Mouse (Mus musculus) liver, embryonic 15.5 days (tissue): ENCODE results near the gene Gm48552. TPM values are rescaled to one million over a fixed set of nuclear protein-coding genes. Genes with fewer than 3 reads are reported as not detected.

Source experiments
- ATAC-seq: fragments of 200-750 bp; cut with Nextera tagmentation; 2 replicates; pipeline ENCODE4 v1.8.0; 2017; ENCODE audit warnings: moderate number of reproducible peaks, mild to moderate bottlenecking, moderate library complexity; ENCODE audit not compliant: insufficient read depth
- H3K27ac ChIP-seq: fragments of 300-500 bp; sonication (generic); replicated peaks from 2 replicates; pipeline ENCODE4 v1.5.1; 2015; ENCODE audit warnings: mild to moderate bottlenecking, inconsistent platforms
- H3K27me3 ChIP-seq: fragments of 300-500 bp; sonication (generic); 2 replicates; pipeline ENCODE4 v1.6.1; 2015; ENCODE audit warnings: mild to moderate bottlenecking, inconsistent platforms
- H3K36me3 ChIP-seq: fragments of 300-500 bp; sonication (generic); replicated peaks from 2 replicates; pipeline ENCODE4 v1.6.1; 2015; ENCODE audit warnings: moderate library complexity, mild to moderate bottlenecking, inconsistent platforms
- H3K4me1 ChIP-seq: fragments of 300-500 bp; sonication (generic); replicated peaks from 2 replicates; pipeline ENCODE4 v1.6.1; 2015; ENCODE audit warnings: inconsistent platforms
- H3K4me2 ChIP-seq: fragments of 300-500 bp; sonication (generic); 2 replicates; pipeline ENCODE4 v1.6.1; 2015; ENCODE audit warnings: moderate library complexity, mild to moderate bottlenecking, inconsistent platforms
- H3K4me3 ChIP-seq: fragments of 300-500 bp; sonication (generic); replicated peaks from 2 replicates; pipeline ENCODE4 v1.5.1; 2015; ENCODE audit warnings: mild to moderate bottlenecking, inconsistent platforms
- H3K9ac ChIP-seq: fragments of 300-500 bp; sonication (generic); 2 replicates; pipeline ENCODE4 v1.6.1; 2015; ENCODE audit warnings: moderate library complexity, mild to moderate bottlenecking, inconsistent platforms
- H3K9me3 ChIP-seq: fragments of 300-500 bp; sonication (generic); replicated peaks from 2 replicates; pipeline ENCODE4 v1.6.1; 2016; ENCODE audit warnings: inconsistent platforms
- WGBS: fragments of 180-500 bp; shearing (Covaris S2); methylation state at CpG from one replicate; pipeline ENCODE4 v1.1.7; 2015; ENCODE audit warnings: mixed read lengths; ENCODE audit not compliant: insufficient replicate concordance; 5-methylcytosine and 5-hydroxymethylcytosine counted together
- microRNA-seq: library from miRNA; unstranded; fragments of <30 nt; microRNA quantifications from one replicate; pipeline ENCODE4, GENCODE M21; 2016
- polyA plus RNA-seq: library from polyadenylated mRNA; unstranded; fragments of >200 nt; fragmentation: Nextera tagmentation; extraction: Ambion mirVana; gene quantifications from 2 replicates; pipeline ENCODE4 v1.2.1, GENCODE M21; 2015

Gm48552 gene
- polyA plus RNA-seq, 1 experiment from 2014 or later, result not detected

DNA sequence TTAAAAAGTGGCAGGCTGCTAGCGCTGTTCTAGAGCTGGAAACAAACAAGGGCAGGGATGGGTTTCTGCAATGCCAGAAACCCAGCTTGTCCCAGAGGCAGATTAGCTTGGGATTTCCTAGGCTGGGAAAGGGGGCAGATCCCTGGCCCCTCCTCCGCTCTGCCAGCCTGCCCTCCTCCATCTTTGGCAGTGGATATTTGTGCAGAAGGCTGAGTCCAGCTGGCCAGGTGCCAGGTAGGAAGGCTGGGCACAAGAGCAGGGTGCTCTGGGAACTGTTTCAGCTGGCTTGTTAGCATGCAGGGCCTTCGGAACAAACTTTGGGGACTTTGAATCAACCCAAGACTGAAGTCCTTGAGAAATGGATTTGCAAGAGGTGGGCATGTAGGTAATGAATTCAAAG, 46.6 kb downstream of the Gm48552 start:
- ATAC-seq, result no peak
- Histone ChIP-seq H3K4me2 (no peak overlapping the region), H3K9me3 (no peaks in the 10 kb centered on the region), H3K9ac (no peak overlapping the region), H3K27me3 (peaks cover 28% of the 10 kb centered on the region), H3K27ac (no peak overlapping the region), H3K36me3 (no peaks in the 10 kb centered on the region), H3K4me3 (no peak overlapping the region), H3K4me1 (peaks cover 39% of the 10 kb centered on the region)
- 81% methylated on average over 3 of the region's 3 CpGs for WGBS

Small RNAs within 50 kb of the gene (microRNA-seq; reads per million reads assigned to microRNA genes)
- gene Mir1191b (not detected), gene Mir6913 (not detected)

Other genes starting within 250 kb of the Gm48552 start
- gene Pias4, start 221.1 kb upstream of the Gm48552 start, polyA plus RNA-seq, result 26.0 and 32.6 TPM in 2 replicates
- gene Eef2, start 212.4 kb upstream of the Gm48552 start, polyA plus RNA-seq, result 270 and 306 TPM in 2 replicates
- gene Dapk3, start 206.0 kb upstream of the Gm48552 start, polyA plus RNA-seq, result 16.6 and 17.8 TPM in 2 replicates
- 0.07 TPM in 1 of 2 replicates, not detected in the other for gene 4930442H23Rik, start 205.2 kb upstream of the Gm48552 start, polyA plus RNA-seq
- gene Nmrk2, start 187.0 kb upstream of the Gm48552 start, polyA plus RNA-seq, result 0.09 TPM in 1 of 2 replicates, not detected in the other
- not detected in 2 replicates for gene Atcay, start 158.2 kb upstream of the Gm48552 start, polyA plus RNA-seq
- gene Zfr2, start 155.8 kb upstream of the Gm48552 start, polyA plus RNA-seq, result 0.31 TPM in 2 replicates
- 1.9 and 2.1 TPM in 2 replicates for gene Matk, start 136.1 kb upstream of the Gm48552 start, polyA plus RNA-seq
- gene Mrpl54, start 122.1 kb upstream of the Gm48552 start, polyA plus RNA-seq, result 78.7 and 92.2 TPM in 2 replicates
- 24.0 and 27.3 TPM in 2 replicates for gene Apba3, start 122.0 kb upstream of the Gm48552 start, polyA plus RNA-seq
- gene Tjp3, start 97.4 kb upstream of the Gm48552 start, polyA plus RNA-seq, result 0.93 and 1.4 TPM in 2 replicates
- 13.4 and 15.2 TPM in 2 replicates for gene Pip5k1c, start 96.0 kb upstream of the Gm48552 start, polyA plus RNA-seq
- gene Cactin, start 67.9 kb upstream of the Gm48552 start, polyA plus RNA-seq, result 24.3 and 29.5 TPM in 2 replicates
- 4.0 and 5.0 TPM in 2 replicates for gene Tbxa2r, start 60.3 kb upstream of the Gm48552 start, polyA plus RNA-seq
- not detected in 2 replicates for gene Gipc3, start 45.7 kb upstream of the Gm48552 start, polyA plus RNA-seq
- 22.3 and 22.6 TPM in 2 replicates for gene Hmg20b, start 38.5 kb upstream of the Gm48552 start, polyA plus RNA-seq
- 15.0 and 16.5 TPM in 2 replicates for gene Mfsd12, start 31.5 kb upstream of the Gm48552 start, polyA plus RNA-seq
- gene 4930404N11Rik, start 23.2 kb upstream of the Gm48552 start, polyA plus RNA-seq, result 2.3 and 2.9 TPM in 2 replicates
- 127 and 147 TPM in 2 replicates for gene Fzr1, start 10.5 kb upstream of the Gm48552 start, polyA plus RNA-seq
- gene Dohh, start 4.6 kb upstream of the Gm48552 start, polyA plus RNA-seq, result 50.9 and 56.2 TPM in 2 replicates
- 0.75 and 0.88 TPM in 2 replicates for gene Gm48551, start 4.5 kb upstream of the Gm48552 start, polyA plus RNA-seq
- gene Smim24, start 4.0 kb downstream of the Gm48552 start, polyA plus RNA-seq, result 1.9 and 2.3 TPM in 2 replicates
- gene Nfic, start 66.6 kb downstream of the Gm48552 start, polyA plus RNA-seq, result 9.5 and 11.5 TPM in 2 replicates
- 0.02 TPM in 1 of 2 replicates, not detected in the other for gene Celf5, start 93.7 kb downstream of the Gm48552 start, polyA plus RNA-seq
- gene Ncln, start 107.4 kb downstream of the Gm48552 start, polyA plus RNA-seq, result 43.7 and 52.0 TPM in 2 replicates
- gene S1pr4, start 111.1 kb downstream of the Gm48552 start, polyA plus RNA-seq, result 4.1 and 5.4 TPM in 2 replicates
- gene Gna15, start 135.2 kb downstream of the Gm48552 start, polyA plus RNA-seq, result 4.3 and 5.6 TPM in 2 replicates
- 20.3 and 24.6 TPM in 2 replicates for gene Gna11, start 156.2 kb downstream of the Gm48552 start, polyA plus RNA-seq
- 243 and 271 TPM in 2 replicates for gene Aes, start 170.5 kb downstream of the Gm48552 start, polyA plus RNA-seq
- gene Tle2, start 185.6 kb downstream of the Gm48552 start, polyA plus RNA-seq, result 2.2 and 2.6 TPM in 2 replicates
- 3.5 TPM in 2 replicates for gene Tle6, start 212.1 kb downstream of the Gm48552 start, polyA plus RNA-seq
- 0.23 and 0.24 TPM in 2 replicates for gene BC025920, start 217.3 kb downstream of the Gm48552 start, polyA plus RNA-seq
- gene Sirt6, start 238.8 kb downstream of the Gm48552 start, polyA plus RNA-seq, result 7.7 and 9.1 TPM in 2 replicates
- 1.8 and 2.3 TPM in 2 replicates for gene Ankrd24, start 239.5 kb downstream of the Gm48552 start, polyA plus RNA-seq